Mouse (Mus musculus) cortical plate, adult 2 months (tissue): ENCODE measurements around the gene Klhl29. TPM values are rescaled to one million over a fixed set of nuclear protein-coding genes. Genes with fewer than 3 reads are reported as not detected.

Experiments used
- H3K27ac ChIP-seq: fragments of 200-500 bp; 2 replicates; pipeline ENCODE4 v1.5.1; 2012; ENCODE audit warnings: low read length, control low read depth, inconsistent platforms; ENCODE audit not compliant: insufficient read depth
- H3K4me1 ChIP-seq: fragments of 200-500 bp; 2 replicates; pipeline ENCODE4 v1.6.1; 2011; ENCODE audit warnings: low read length; ENCODE audit not compliant: control insufficient read depth, insufficient read depth
- H3K4me3 ChIP-seq: fragments of 200-500 bp; 2 replicates; pipeline ENCODE4 v1.5.1; 2011; ENCODE audit warnings: mild to moderate bottlenecking, low read length, control low read depth; ENCODE audit not compliant: insufficient read depth
- CTCF ChIP-seq: fragments of 200-500 bp; IDR thresholded peaks from 2 replicates; pipeline ENCODE4 v1.5.1; 2011; ENCODE audit warnings: mild to moderate bottlenecking, control low read depth, low read length; ENCODE audit not compliant: insufficient read depth; ENCODE audit errors: extremely low read depth
- POLR2A ChIP-seq: fragments of 200-500 bp; IDR thresholded peaks from 2 replicates; pipeline ENCODE4 v1.6.1; 2011; ENCODE audit warnings: mild to moderate bottlenecking, low read length, control low read depth; ENCODE audit not compliant: insufficient read depth; ENCODE audit errors: extremely low read depth
- polyA plus RNA-seq: library from polyadenylated mRNA; depleted of rRNA; stranded (reverse); fragments of >200 nt; gene quantifications from 2 replicates; pipeline ENCODE4 v1.2.3, GENCODE M21; 2012; rRNA removed

Gene Klhl29
- polyA plus RNA-seq = 26.3 and 26.9 TPM in 2 replicates

GRCm38 (mm10) chr12:5375616-5376461 lies at the start of gene Klhl29:
Klhl29 (minus strand) TSS chr12:5375682.
- H3K27ac ChIP-seq = peak within 1 kb of the TSS; percentile 100
- TF ChIP-seq CTCF (no peak), POLR2A (peak; percentile 84)
- peak within 1 kb of the TSS; percentile 95 for H3K4me3 ChIP-seq
- peaks cover 2% of the 10 kb centered on the region; the same call in 1 of the 2 replicates for H3K4me1 ChIP-seq

- Histone ChIP-seq H3K4me3 (no peak overlapping the region), H3K4me1 (no peaks in the 10 kb centered on the region), H3K27ac (no peak overlapping the region)
- TF ChIP-seq CTCF (no peak), POLR2A (no peak)
These were observed 49.8 kb upstream of the Klhl29 start for GRCm38 (mm10) chr12:5425276-5425675.

GRCm38 (mm10) chr12:5415806-5416205 lies 40.3 kb upstream of the Klhl29 start:
- TF ChIP-seq CTCF (no peak), POLR2A (no peak)

GRCm38 (mm10) chr12:5413976-5414375 lies 38.5 kb upstream of the Klhl29 start:
- Histone ChIP-seq H3K4me1 (no peaks in the 10 kb centered on the region), H3K4me3 (no peak overlapping the region), H3K27ac (no peak overlapping the region)
- TF ChIP-seq POLR2A = no peak
- TF ChIP-seq CTCF = no peak

More at GRCm38 (mm10) chr12:5415806-5416205, 40.3 kb upstream of the Klhl29 start:
- H3K27ac ChIP-seq = no peak overlapping the region
- no peaks in the 10 kb centered on the region for H3K4me1 ChIP-seq
- no peak overlapping the region for H3K4me3 ChIP-seq

- H3K4me3 ChIP-seq = no peak overlapping the region
- H3K27ac ChIP-seq = no peak overlapping the region
- no peaks in the 10 kb centered on the region for H3K4me1 ChIP-seq
- no peak for TF ChIP-seq CTCF
- TF ChIP-seq POLR2A = no peak
These were observed 36.5 kb upstream of the Klhl29 start for GRCm38 (mm10) chr12:5411761-5412537.

GRCm38 (mm10) chr12:5411346-5411745 lies 35.9 kb upstream of the Klhl29 start:
- Histone ChIP-seq H3K4me3 (no peak overlapping the region), H3K27ac (no peak overlapping the region), H3K4me1 (no peaks in the 10 kb centered on the region)
- TF ChIP-seq CTCF = no peak
- no peak for TF ChIP-seq POLR2A

- H3K4me3 ChIP-seq = no peak overlapping the region
- H3K4me1 ChIP-seq = no peaks in the 10 kb centered on the region
- peak; percentile 82 for TF ChIP-seq CTCF
- no peak for TF ChIP-seq POLR2A
- H3K27ac ChIP-seq = no peak overlapping the region
These were observed 35.1 kb upstream of the Klhl29 start for GRCm38 (mm10) chr12:5410391-5411115.

GRCm38 (mm10) chr12:5407175-5407574 lies 31.7 kb upstream of the Klhl29 start:
- no peaks in the 10 kb centered on the region for H3K4me1 ChIP-seq
- no peak for TF ChIP-seq CTCF
- no peak for TF ChIP-seq POLR2A
- H3K4me3 ChIP-seq = no peak overlapping the region
- H3K27ac ChIP-seq = no peak overlapping the region

GRCm38 (mm10) chr12:5397423-5397822 lies 21.9 kb upstream of the Klhl29 start:
- no peak overlapping the region for H3K27ac ChIP-seq
- H3K4me3 ChIP-seq = no peak overlapping the region
- H3K4me1 ChIP-seq = no peaks in the 10 kb centered on the region
- TF ChIP-seq CTCF = no peak
- TF ChIP-seq POLR2A = no peak
